Mouse (Mus musculus) C2C12 (cell line): ENCODE results near the gene Enpp1. TPM values are rescaled to one million over a fixed set of nuclear protein-coding genes. Genes with fewer than 3 reads are reported as not detected.
"Not testable (repeated sequence)": the region's sequence is repeated elsewhere in the genome, so short reads cannot be mapped to it uniquely, and the experiment has no call there.

Experiments
- H3K27me3 ChIP-seq: one replicate; pipeline ENCODE4 v1.6.1; 2011; ENCODE audit not compliant: control insufficient read depth, insufficient read depth, insufficient read length
- H3K36me3 ChIP-seq: one replicate; pipeline ENCODE4 v1.6.1; 2011; ENCODE audit not compliant: control insufficient read depth, insufficient read depth
- H3K4me3 ChIP-seq: one replicate; pipeline ENCODE4 v1.5.1; 2011; ENCODE audit warnings: mild to moderate bottlenecking, control low read depth; ENCODE audit not compliant: poor library complexity, insufficient read depth, severe bottlenecking
- H3K79me2 ChIP-seq: one replicate; pipeline ENCODE4 v1.6.1; 2011; ENCODE audit not compliant: control insufficient read depth, insufficient read depth
- H3K79me3 ChIP-seq: one replicate; pipeline ENCODE4 v1.6.1; 2011; ENCODE audit warnings: low read depth, control low read depth
- H3ac ChIP-seq: one replicate; pipeline ENCODE3; 2011; ENCODE audit warnings: low read depth; ENCODE audit not compliant: control insufficient read depth, insufficient read length
- CEBPB ChIP-seq: IDR thresholded peaks from one replicate; pipeline ENCODE4 v1.6.1; 2011; ENCODE audit warnings: low read depth, mild to moderate bottlenecking, control low read depth, moderate library complexity
- CTCF ChIP-seq: IDR thresholded peaks from one replicate; pipeline ENCODE4 v1.5.1; 2011; ENCODE audit not compliant: control insufficient read depth, insufficient read depth, insufficient read length
- FOSL1 ChIP-seq: IDR thresholded peaks from one replicate; pipeline ENCODE4 v1.8.0; 2011; ENCODE audit warnings: mild to moderate bottlenecking, low read length; ENCODE audit not compliant: poor library complexity, insufficient read depth, severe bottlenecking
- MAX ChIP-seq: IDR thresholded peaks from one replicate; pipeline ENCODE4 v1.6.1; 2011; ENCODE audit warnings: mild to moderate bottlenecking, control low read depth
- MYOD1 ChIP-seq: IDR thresholded peaks from one replicate; pipeline ENCODE4 v1.6.1; 2011; ENCODE audit warnings: low read depth; ENCODE audit not compliant: control insufficient read depth, insufficient read length
- MYOG ChIP-seq: IDR thresholded peaks from one replicate; pipeline ENCODE4 v1.6.1; 2011; ENCODE audit not compliant: control insufficient read depth, insufficient read length; ENCODE audit errors: extremely low read depth
- USF1 ChIP-seq: IDR thresholded peaks from one replicate; pipeline ENCODE4 v1.6.1; 2011; ENCODE audit warnings: low read depth, mild to moderate bottlenecking, control low read depth, moderate library complexity
- polyA plus RNA-seq: library from polyadenylated mRNA; unstranded; fragments of >200 nt; fragmentation: generic; extraction: Trizol; gene quantifications from one replicate; pipeline ENCODE4 v1.2.1, GENCODE M21; 2012; ENCODE audit warnings: missing spikeins

Enpp1 gene
- polyA plus RNA-seq, 1 experiment: 1.3 TPM

- Histone ChIP-seq H3ac (no peak overlapping the region), H3K27me3 (no peaks in the 10 kb centered on the region), H3K79me2 (no peaks in the 10 kb centered on the region), H3K36me3 (no peaks in the 10 kb centered on the region), H3K79me3 (no peaks in the 10 kb centered on the region), H3K4me3 (no peak overlapping the region)
- TF ChIP-seq USF1 (no peak), FOSL1 (no peak), CTCF (no peak), CEBPB (no peak), MAX (no peak), MYOD1 (no peak), MYOG (no peak)
Observed at GRCm38 (mm10) chr10:24627262-24627661, 84.7 kb downstream of the Enpp1 start.

GRCm38 (mm10) chr10:24625060-24625701 is 86.8 kb downstream of the Enpp1 start:
- no peak overlapping the region for H3K4me3 ChIP-seq
- H3K36me3 ChIP-seq: no peaks in the 10 kb centered on the region
- H3K79me2 ChIP-seq: no peaks in the 10 kb centered on the region
- no peaks in the 10 kb centered on the region for H3K27me3 ChIP-seq
- TF ChIP-seq CTCF: peak; percentile 68
- no peak for TF ChIP-seq USF1
- H3ac ChIP-seq: no peak overlapping the region
- no peaks in the 10 kb centered on the region for H3K79me3 ChIP-seq

- Histone ChIP-seq H3K79me2 (no peaks in the 10 kb centered on the region), H3K79me3 (no peaks in the 10 kb centered on the region), H3ac (no peak overlapping the region), H3K36me3 (no peaks in the 10 kb centered on the region), H3K27me3 (no peaks in the 10 kb centered on the region), H3K4me3 (no peak overlapping the region)
- TF ChIP-seq FOSL1: no peak
- no peak for TF ChIP-seq USF1
- peak; percentile 95 for TF ChIP-seq CTCF
- TF ChIP-seq MAX: no peak
- no peak for TF ChIP-seq CEBPB
- no peak for TF ChIP-seq MYOG
Observed at GRCm38 (mm10) chr10:24622586-24622985, 89.4 kb downstream of the Enpp1 start.

- Histone ChIP-seq H3K79me3 (no peaks in the 10 kb centered on the region), H3ac (no peak overlapping the region), H3K4me3 (no peak overlapping the region), H3K27me3 (no peaks in the 10 kb centered on the region), H3K36me3 (no peaks in the 10 kb centered on the region), H3K79me2 (no peaks in the 10 kb centered on the region)
- peak; percentile 56 for TF ChIP-seq CTCF
- TF ChIP-seq MYOD1: no peak
- TF ChIP-seq CEBPB: no peak
- TF ChIP-seq USF1: no peak
- TF ChIP-seq MYOG: no peak
- no peak for TF ChIP-seq MAX
Observed at GRCm38 (mm10) chr10:24621572-24621971, 90.4 kb downstream of the Enpp1 start.

- not testable (repeated sequence) for H3ac ChIP-seq, H3K27me3 ChIP-seq, H3K79me2 ChIP-seq, H3K36me3 ChIP-seq, H3K4me3 ChIP-seq, H3K79me3 ChIP-seq
Observed at GRCm38 (mm10) chr10:24616572-24616971, 95.4 kb downstream of the Enpp1 start.

GRCm38 (mm10) chr10:24615799-24616198 is 96.2 kb downstream of the Enpp1 start:
- Histone ChIP-seq H3K79me3 (no peaks in the 10 kb centered on the region), H3K4me3 (no peak overlapping the region), H3ac (no peak overlapping the region), H3K79me2 (no peaks in the 10 kb centered on the region), H3K27me3 (no peaks in the 10 kb centered on the region), H3K36me3 (no peaks in the 10 kb centered on the region)
- TF ChIP-seq USF1 (no peak), MAX (no peak), MYOD1 (no peak), CTCF (no peak), MYOG (no peak), FOSL1 (no peak), CEBPB (no peak)
